Mouse (Mus musculus): ENCODE measurements around the gene Chil1. TPM values are rescaled to one million over a fixed set of nuclear protein-coding genes. Genes with fewer than 3 reads are reported as not detected.

Chil1 gene
- polyA plus RNA-seq, 1 experiment from 2014 or later: 0.85 TPM

DNA sequence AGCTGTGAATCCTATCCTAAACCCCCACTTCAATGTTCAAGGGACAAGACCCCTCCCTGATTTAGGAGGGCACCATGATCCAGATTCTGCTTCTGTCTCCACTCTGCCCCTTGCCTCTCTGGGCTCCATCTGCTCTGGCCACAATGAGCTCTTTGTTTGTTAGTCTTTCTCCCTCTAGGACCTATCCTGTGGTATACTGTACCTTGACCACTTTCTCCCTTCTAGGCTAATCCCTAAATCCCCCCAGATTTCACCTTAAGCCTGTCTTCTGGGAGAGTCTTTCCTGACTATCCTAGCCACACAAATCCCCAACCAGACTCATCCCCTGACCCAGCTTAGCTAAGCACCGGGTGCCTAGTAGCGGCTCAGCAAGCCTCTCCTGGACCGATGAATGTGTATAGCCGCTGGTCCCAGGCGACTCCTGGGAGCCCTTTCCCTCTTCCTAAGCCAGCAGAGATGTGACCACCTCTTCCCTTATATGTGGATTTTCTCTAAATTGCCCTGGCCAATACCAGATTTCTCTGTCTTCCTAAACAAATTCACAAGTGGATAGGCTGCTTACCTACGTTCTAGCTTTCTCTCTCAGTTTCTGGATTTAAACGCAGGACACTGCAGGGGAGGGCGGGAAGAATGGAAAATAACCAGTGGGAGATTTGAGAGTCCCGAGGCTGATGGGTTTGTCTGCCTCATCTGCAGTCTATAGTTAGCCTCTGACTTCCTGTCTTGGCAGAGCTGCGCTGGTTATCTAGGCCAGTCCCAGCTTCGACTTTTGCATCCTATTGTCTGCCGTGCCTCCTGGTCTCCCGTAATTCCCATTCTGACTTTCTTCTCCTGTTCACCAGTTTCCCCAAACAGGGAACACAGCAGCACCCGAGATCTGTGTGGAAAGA lies 14.3 kb upstream of the Chil1 start:
- no peak overlapping the region for H3K4me3 ChIP-seq (ENCODE audit: low read length)
- no peak overlapping the region for H3K9ac ChIP-seq (replicated peaks; ENCODE audit: low read length)
- H3K4me1 ChIP-seq (ENCODE audit: insufficient read depth, low read length): no peaks in the 10 kb centered on the region
- no peaks in the 10 kb centered on the region for H3K27me3 ChIP-seq (ENCODE audit: insufficient read depth, low read length)
- H3K9me3 ChIP-seq (ENCODE audit: low read length): no peaks in the 10 kb centered on the region
- H3K27ac ChIP-seq (ENCODE audit: low read length): no peak overlapping the region
- H3K4me2 ChIP-seq (replicated peaks; ENCODE audit: low read depth, low read length): no peak overlapping the region
- H3K36me3 ChIP-seq (ENCODE audit: insufficient read depth, low read length): no peaks in the 10 kb centered on the region
- ATAC-seq (ENCODE audit: low FRiP score, low TSS enrichment): no peak
- 66% methylated on average over 14 of the region's 14 CpGs for WGBS

DNA sequence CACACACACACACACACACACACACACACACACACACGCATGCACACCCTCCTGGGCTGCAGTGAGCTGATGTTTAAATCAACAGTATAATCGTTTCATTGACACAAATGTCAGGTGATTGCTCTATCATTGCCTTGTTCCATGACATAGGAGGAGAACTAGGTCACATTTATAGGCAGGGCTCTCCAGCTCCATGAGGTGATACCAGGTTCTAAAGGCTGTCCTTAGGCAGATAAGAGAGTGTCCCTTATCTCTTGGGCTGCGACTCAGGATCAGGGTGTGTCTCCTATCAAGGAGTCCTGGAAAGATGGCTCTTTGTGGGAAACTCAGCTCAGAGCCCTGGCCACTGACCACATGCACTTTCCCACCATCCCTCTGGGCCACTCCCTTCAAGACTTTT lies 13.4 kb upstream of the Chil1 start:
- 86% methylated on average over 3 of the region's 3 CpGs for WGBS
- Histone ChIP-seq H3K4me3 (ENCODE audit: low read length) (no peak overlapping the region), H3K4me2 (replicated peaks; ENCODE audit: low read depth, low read length) (no peak overlapping the region), H3K36me3 (ENCODE audit: insufficient read depth, low read length) (no peaks in the 10 kb centered on the region), H3K4me1 (ENCODE audit: insufficient read depth, low read length) (no peaks in the 10 kb centered on the region), H3K9ac (replicated peaks; ENCODE audit: low read length) (no peak overlapping the region), H3K27me3 (ENCODE audit: insufficient read depth, low read length) (no peaks in the 10 kb centered on the region), H3K9me3 (ENCODE audit: low read length) (no peaks in the 10 kb centered on the region), H3K27ac (ENCODE audit: low read length) (no peak overlapping the region)
- no peak for ATAC-seq (ENCODE audit: low FRiP score, low TSS enrichment)

DNA sequence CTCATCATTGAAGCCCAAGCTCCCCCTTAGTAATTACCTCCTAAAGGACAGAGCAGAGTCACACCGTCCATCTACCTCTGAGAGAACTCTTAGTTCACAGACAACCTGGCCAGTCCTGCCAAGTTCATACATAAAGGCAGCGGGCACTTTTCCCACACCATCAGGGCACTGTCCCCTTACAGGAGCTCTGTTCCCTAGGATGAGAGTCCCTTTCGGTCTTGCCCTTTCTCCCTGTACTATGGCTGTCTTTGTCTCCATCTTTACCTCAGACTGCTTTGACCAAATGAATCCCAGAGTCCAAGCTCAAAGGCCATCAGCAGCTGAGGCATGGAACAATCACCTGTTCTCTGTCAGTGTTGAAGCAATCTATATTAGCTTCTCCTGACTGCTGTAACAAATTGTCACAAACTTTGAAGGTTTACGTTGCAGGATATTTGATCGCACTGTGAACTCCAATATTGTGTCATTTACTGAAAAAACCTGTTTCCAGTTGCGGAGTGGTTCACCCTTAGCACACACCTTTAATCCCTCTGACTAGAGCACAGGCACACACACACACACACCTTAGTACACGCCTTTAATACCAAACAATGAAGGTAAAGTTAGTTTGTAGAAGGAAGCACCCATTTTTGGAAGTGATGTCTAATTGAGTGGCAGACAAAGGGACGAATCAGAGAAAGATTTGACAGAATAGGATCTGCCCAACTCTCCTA lies 12.8 kb upstream of the Chil1 start:
- WGBS: 87% methylated on average over 8 of the region's 8 CpGs
- H3K9ac ChIP-seq (replicated peaks; ENCODE audit: low read length): no peak overlapping the region
- H3K27ac ChIP-seq (ENCODE audit: low read length): no peak overlapping the region
- no peak for ATAC-seq (ENCODE audit: low FRiP score, low TSS enrichment)
- no peaks in the 10 kb centered on the region for H3K36me3 ChIP-seq (ENCODE audit: insufficient read depth, low read length)
- H3K9me3 ChIP-seq (ENCODE audit: low read length): no peaks in the 10 kb centered on the region
- no peak overlapping the region for H3K4me2 ChIP-seq (replicated peaks; ENCODE audit: low read depth, low read length)
- no peaks in the 10 kb centered on the region for H3K4me1 ChIP-seq (ENCODE audit: insufficient read depth, low read length)
- no peak overlapping the region for H3K4me3 ChIP-seq (ENCODE audit: low read length)
- no peaks in the 10 kb centered on the region for H3K27me3 ChIP-seq (ENCODE audit: insufficient read depth, low read length)

DNA sequence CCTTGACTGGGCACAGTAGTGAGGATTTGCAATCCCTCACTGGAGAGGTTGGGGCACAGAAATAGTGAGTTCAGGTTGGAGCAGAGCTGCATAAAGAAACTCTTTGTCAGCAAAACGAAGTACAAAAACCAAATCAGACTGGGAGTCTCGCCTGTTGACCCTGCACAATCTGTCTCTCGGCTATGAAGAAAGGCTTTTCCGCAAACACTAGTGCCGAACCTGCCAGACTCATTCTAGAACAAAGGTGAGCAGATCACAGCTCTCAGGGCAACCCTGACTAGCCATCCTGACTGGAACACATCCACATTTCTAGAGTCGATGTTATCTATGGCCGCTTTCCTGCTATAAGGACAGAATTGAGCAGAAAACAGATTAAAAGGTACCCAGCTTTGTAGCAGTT lies 8.9 kb upstream of the Chil1 start:
- H3K4me2 ChIP-seq (replicated peaks; ENCODE audit: low read depth, low read length): no peak overlapping the region
- no peaks in the 10 kb centered on the region for H3K36me3 ChIP-seq (ENCODE audit: insufficient read depth, low read length)
- no peaks in the 10 kb centered on the region for H3K27me3 ChIP-seq (ENCODE audit: insufficient read depth, low read length)
- H3K9me3 ChIP-seq (ENCODE audit: low read length): no peaks in the 10 kb centered on the region
- no peak overlapping the region for H3K27ac ChIP-seq (ENCODE audit: low read length)
- H3K4me1 ChIP-seq (ENCODE audit: insufficient read depth, low read length): no peaks in the 10 kb centered on the region
- no peak overlapping the region for H3K4me3 ChIP-seq (ENCODE audit: low read length)
- 68% methylated on average over 7 of the region's 7 CpGs for WGBS
- H3K9ac ChIP-seq (replicated peaks; ENCODE audit: low read length): no peak overlapping the region
- no peak for ATAC-seq (ENCODE audit: low FRiP score, low TSS enrichment)

DNA sequence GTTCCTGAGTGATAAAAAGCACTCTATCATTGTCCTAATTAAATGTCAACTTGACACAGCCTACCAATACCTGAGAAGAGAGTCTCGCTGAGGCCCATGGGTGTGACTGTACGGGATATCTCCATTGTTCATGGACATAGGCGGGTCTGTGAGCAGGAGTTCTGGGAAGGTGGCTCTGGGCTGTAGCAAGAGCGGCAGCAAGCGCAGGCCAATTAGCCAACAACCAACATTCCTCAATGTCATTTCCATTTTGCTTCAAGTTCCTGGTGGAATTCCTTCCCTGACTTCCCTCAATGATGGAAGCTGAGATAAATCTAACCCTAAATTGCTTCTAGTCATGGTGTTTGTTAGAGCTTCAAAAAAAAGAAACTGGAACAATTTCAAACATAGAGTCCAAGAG lies 4.0 kb upstream of the Chil1 start:
- H3K27me3 ChIP-seq (ENCODE audit: insufficient read depth, low read length): no peaks in the 10 kb centered on the region
- H3K9ac ChIP-seq (replicated peaks; ENCODE audit: low read length): no peak overlapping the region
- no peak overlapping the region for H3K4me2 ChIP-seq (replicated peaks; ENCODE audit: low read depth, low read length)
- no peaks in the 10 kb centered on the region for H3K4me1 ChIP-seq (ENCODE audit: insufficient read depth, low read length)
- H3K36me3 ChIP-seq (ENCODE audit: insufficient read depth, low read length): no peaks in the 10 kb centered on the region
- no peaks in the 10 kb centered on the region for H3K9me3 ChIP-seq (ENCODE audit: low read length)
- ATAC-seq (ENCODE audit: low FRiP score, low TSS enrichment): no peak
- no peak overlapping the region for H3K27ac ChIP-seq (ENCODE audit: low read length)
- H3K4me3 ChIP-seq (ENCODE audit: low read length): no peak overlapping the region
- WGBS: 78% methylated on average over 5 of the region's 5 CpGs

DNA sequence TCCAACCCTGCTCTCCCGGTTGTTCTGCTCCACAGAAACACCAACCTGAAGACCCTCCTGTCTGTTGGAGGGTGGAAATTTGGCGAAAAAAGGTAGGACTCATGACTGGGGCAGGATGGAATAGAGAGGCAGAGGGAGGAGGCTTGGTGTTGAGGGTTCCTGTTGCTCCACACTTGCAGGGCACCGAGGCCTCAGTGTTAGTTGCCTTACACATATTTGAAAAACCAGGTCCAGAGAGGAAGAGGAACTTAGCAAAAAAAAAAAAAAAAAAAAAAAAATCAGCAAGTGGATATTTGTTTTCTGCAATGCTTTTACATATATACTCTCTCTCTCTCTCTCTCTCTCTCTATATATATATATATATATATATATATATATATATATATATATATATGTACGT lies 2.1 kb downstream of the Chil1 start:
- WGBS: 87% methylated on average over 4 of the region's 4 CpGs
- Histone ChIP-seq H3K9ac (replicated peaks; ENCODE audit: low read length) (no peak overlapping the region), H3K4me1 (ENCODE audit: insufficient read depth, low read length) (peaks cover under 1% of the 10 kb centered on the region; the same call in 1 of the 2 replicates), H3K36me3 (ENCODE audit: insufficient read depth, low read length) (no peaks in the 10 kb centered on the region), H3K9me3 (ENCODE audit: low read length) (no peaks in the 10 kb centered on the region), H3K27ac (ENCODE audit: low read length) (no peak overlapping the region), H3K4me3 (ENCODE audit: low read length) (no peak overlapping the region), H3K4me2 (replicated peaks; ENCODE audit: low read depth, low read length) (no peak overlapping the region), H3K27me3 (ENCODE audit: insufficient read depth, low read length) (no peaks in the 10 kb centered on the region)
- ATAC-seq (ENCODE audit: low FRiP score, low TSS enrichment): no peak

DNA sequence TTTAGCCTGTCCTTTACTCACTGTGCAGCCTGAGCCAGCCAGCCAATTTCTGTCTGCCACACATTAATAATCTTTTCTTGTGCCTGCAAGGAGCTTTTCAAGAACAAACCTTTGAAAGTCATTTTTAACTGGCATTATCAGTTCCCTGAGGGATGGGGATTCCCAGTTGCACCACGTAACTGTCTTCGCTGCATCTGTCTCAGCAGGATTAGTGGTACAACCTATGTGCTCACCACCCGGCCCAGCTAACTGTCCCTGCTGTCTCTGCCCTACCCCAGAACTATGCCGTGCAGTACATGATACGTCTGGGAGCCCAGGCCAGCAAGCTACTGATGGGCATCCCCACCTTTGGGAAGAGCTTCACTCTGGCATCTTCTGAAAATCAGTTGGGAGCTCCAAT lies 6.2 kb downstream of the Chil1 start:
- Histone ChIP-seq H3K9me3 (ENCODE audit: low read length) (no peaks in the 10 kb centered on the region), H3K4me2 (replicated peaks; ENCODE audit: low read depth, low read length) (no peak overlapping the region), H3K4me3 (ENCODE audit: low read length) (no peak overlapping the region), H3K27me3 (ENCODE audit: insufficient read depth, low read length) (no peaks in the 10 kb centered on the region), H3K36me3 (ENCODE audit: insufficient read depth, low read length) (no peaks in the 10 kb centered on the region), H3K9ac (replicated peaks; ENCODE audit: low read length) (no peak overlapping the region), H3K4me1 (ENCODE audit: insufficient read depth, low read length) (peaks cover 8% of the 10 kb centered on the region; the same call in 1 of the 2 replicates), H3K27ac (ENCODE audit: low read length) (no peak overlapping the region)
- ATAC-seq (ENCODE audit: low FRiP score, low TSS enrichment): no peak
- WGBS: 87% methylated on average over 5 of the region's 5 CpGs

DNA sequence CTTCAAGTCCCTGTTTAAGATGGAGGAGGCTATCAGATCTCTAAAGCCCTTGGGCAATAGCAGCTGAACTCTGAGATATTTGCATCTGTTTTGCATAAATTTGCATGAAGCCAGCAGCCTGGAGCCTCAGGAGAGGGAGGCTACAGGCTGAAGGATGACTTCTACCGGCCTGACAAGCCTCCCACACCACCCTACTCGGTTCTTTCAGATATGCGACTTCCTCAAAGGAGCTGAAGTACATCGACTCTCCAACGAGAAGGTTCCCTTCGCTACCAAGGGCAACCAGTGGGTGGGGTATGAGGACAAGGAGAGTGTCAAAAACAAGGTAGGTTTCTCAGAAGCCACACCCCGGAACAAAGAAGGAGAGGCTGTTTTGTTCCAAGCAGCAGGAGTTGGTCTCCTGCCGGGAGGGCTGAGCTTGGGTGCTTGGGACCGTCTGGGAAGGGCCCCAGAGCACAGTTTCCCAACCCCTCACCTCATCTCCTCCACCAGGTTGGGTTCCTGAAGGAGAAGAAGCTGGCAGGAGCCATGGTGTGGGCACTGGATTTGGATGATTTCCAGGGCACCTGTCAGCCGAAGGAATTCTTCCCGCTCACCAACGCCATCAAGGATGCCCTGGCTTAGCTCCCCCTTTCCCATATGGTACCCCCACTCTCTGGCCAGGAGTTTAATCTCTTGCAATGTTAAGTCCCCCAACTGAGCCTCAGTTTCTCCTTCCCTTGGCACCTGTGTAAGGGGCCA lies 7.2 kb downstream of the Chil1 start:
- no peaks in the 10 kb centered on the region for H3K36me3 ChIP-seq (ENCODE audit: insufficient read depth, low read length)
- H3K27ac ChIP-seq (ENCODE audit: low read length): no peak overlapping the region
- ATAC-seq (ENCODE audit: low FRiP score, low TSS enrichment): no peak
- H3K9me3 ChIP-seq (ENCODE audit: low read length): no peaks in the 10 kb centered on the region
- 0 out of 2 replicates have a peak overlapping the region, but pooled peaks have one; percentile 2 for H3K9ac ChIP-seq (replicated peaks; ENCODE audit: low read length)
- H3K4me1 ChIP-seq (ENCODE audit: insufficient read depth, low read length): peaks cover 17% of the 10 kb centered on the region
- no peak overlapping the region for H3K4me3 ChIP-seq (ENCODE audit: low read length)
- 28% methylated on average over 12 of the region's 12 CpGs for WGBS
- H3K27me3 ChIP-seq (ENCODE audit: insufficient read depth, low read length): no peaks in the 10 kb centered on the region
- H3K4me2 ChIP-seq (replicated peaks; ENCODE audit: low read depth, low read length): no peak overlapping the region

DNA sequence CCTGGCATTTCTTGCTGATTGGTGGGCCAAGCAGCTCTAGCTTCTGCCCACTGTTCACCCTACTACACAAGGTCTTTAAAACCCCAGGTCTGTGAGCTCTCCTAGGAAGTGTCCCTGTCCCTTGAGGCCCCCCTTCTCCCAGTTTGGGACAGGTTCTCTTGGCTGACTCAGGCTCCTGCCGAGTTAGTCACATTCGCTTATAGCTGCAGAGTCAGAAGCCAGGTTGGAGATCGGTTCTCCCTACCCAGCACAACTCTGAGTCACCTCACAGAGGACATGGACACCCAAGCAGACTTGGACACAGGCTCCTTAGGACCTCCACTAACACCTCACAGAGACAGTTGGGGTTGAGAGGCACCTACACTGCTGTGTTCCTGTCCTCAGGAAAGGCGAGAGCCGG lies 9.2 kb downstream of the Chil1 start:
- ATAC-seq (ENCODE audit: low FRiP score, low TSS enrichment): no peak
- no peaks in the 10 kb centered on the region for H3K9me3 ChIP-seq (ENCODE audit: low read length)
- H3K36me3 ChIP-seq (ENCODE audit: insufficient read depth, low read length): no peaks in the 10 kb centered on the region
- peaks cover 33% of the 10 kb centered on the region for H3K4me1 ChIP-seq (ENCODE audit: insufficient read depth, low read length)
- H3K27ac ChIP-seq (ENCODE audit: low read length): no peak overlapping the region
- 76% methylated on average over 5 of the region's 5 CpGs for WGBS
- H3K4me3 ChIP-seq (ENCODE audit: low read length): no peak overlapping the region
- H3K9ac ChIP-seq (replicated peaks; ENCODE audit: low read length): no peak overlapping the region
- no peak overlapping the region for H3K4me2 ChIP-seq (replicated peaks; ENCODE audit: low read depth, low read length)
- no peaks in the 10 kb centered on the region for H3K27me3 ChIP-seq (ENCODE audit: insufficient read depth, low read length)

Data from kidney, embryonic 16.5 days (tissue).